Mouse (Mus musculus) kidney, adult 2 months (tissue): ENCODE results near the gene Gm20695. TPM values are rescaled to one million over a fixed set of nuclear protein-coding genes. Genes with fewer than 3 reads are reported as not detected.

Experiments used
- DNase-seq: peaks from one replicate; pipeline ENCODE4 v3.0.0; 2021
- H3K27ac ChIP-seq: fragments of 200-500 bp; 2 replicates; pipeline ENCODE4 v1.5.1; 2012; ENCODE audit warnings: low read depth, low read length, control low read depth, inconsistent platforms; ENCODE audit not compliant: insufficient read depth
- H3K27me3 ChIP-seq: fragments of 200-500 bp; replicated peaks from 2 replicates; pipeline ENCODE4 v1.6.1; 2012; ENCODE audit warnings: mild to moderate bottlenecking, moderate library complexity, low read length, inconsistent platforms; ENCODE audit not compliant: control insufficient read depth, insufficient read depth
- H3K36me3 ChIP-seq: fragments of 200-500 bp; 2 replicates; pipeline ENCODE4 v1.6.1; 2012; ENCODE audit warnings: mild to moderate bottlenecking, moderate library complexity, low read length, inconsistent platforms; ENCODE audit not compliant: control insufficient read depth, insufficient read depth
- H3K4me1 ChIP-seq: fragments of 200-500 bp; 2 replicates; pipeline ENCODE4 v1.6.1; 2011; ENCODE audit warnings: low read length; ENCODE audit not compliant: control insufficient read depth, insufficient read depth
- H3K4me3 ChIP-seq: fragments of 200-500 bp; 2 replicates; pipeline ENCODE4 v1.5.1; 2011; ENCODE audit warnings: mild to moderate bottlenecking, low read depth, low read length, control low read depth; ENCODE audit not compliant: insufficient read depth
- CTCF ChIP-seq: fragments of 200-500 bp; conservative IDR thresholded peaks from 2 replicates; pipeline ENCODE4 v1.5.1; 2011; ENCODE audit warnings: low read depth, mild to moderate bottlenecking, control low read depth, low read length, moderate library complexity, mixed read lengths; ENCODE audit not compliant: insufficient read depth, insufficient read length
- POLR2A ChIP-seq: fragments of 200-500 bp; IDR thresholded peaks from one replicate; pipeline ENCODE4 v1.6.1; 2011; ENCODE audit warnings: low read depth, low read length, control low read depth
- WGBS: fragments of 180-500 bp; shearing (Covaris S2); methylation state at CpG from one replicate; pipeline ENCODE4 v1.1.7; 2018; 5-methylcytosine and 5-hydroxymethylcytosine counted together
- polyA plus RNA-seq: library from polyadenylated mRNA; depleted of rRNA; stranded (reverse); fragments of >200 nt; gene quantifications from 2 replicates; pipeline ENCODE4 v1.2.3, GENCODE M21; 2012; rRNA removed

Gm20695 gene
- polyA plus RNA-seq, result not detected in 2 replicates

GRCm38 (mm10) chr16:3884201-3885064, at the start of gene Gm20695, which contains the start of gene Zfp597:
Gene Gm20695 (plus strand): TSS chr16:3884648.
Gene Zfp597 (minus strand): TSS chr16:3884561.
- peak within 1 kb of the TSS; percentile 85 for H3K4me3 ChIP-seq
- no peaks in the 10 kb centered on the region for H3K27me3 ChIP-seq
- H3K4me1 ChIP-seq, result peaks cover 3% of the 10 kb centered on the region; the same call in 1 of the 2 replicates
- H3K27ac ChIP-seq, result peak within 1 kb of the TSS; percentile 92
- H3K36me3 ChIP-seq, result no peaks in the 10 kb centered on the region
- peak; percentile 96 for DNase-seq
- TF ChIP-seq POLR2A (peak; percentile 37), CTCF (no peak)
- WGBS, result under 1% methylated on average over 88 of the region's 88 CpGs

- no peak for DNase-seq
- TF ChIP-seq POLR2A, result no peak
- TF ChIP-seq CTCF, result no peak
- H3K27ac ChIP-seq, result no peak overlapping the region
- 82% methylated on average over 2 of the region's 2 CpGs for WGBS
- no peaks in the 10 kb centered on the region for H3K36me3 ChIP-seq
- H3K4me3 ChIP-seq, result no peak overlapping the region
- no peaks in the 10 kb centered on the region for H3K4me1 ChIP-seq
- no peaks in the 10 kb centered on the region for H3K27me3 ChIP-seq
Observed at GRCm38 (mm10) chr16:3835461-3835860, 49.0 kb upstream of the Gm20695 start.

DNA sequence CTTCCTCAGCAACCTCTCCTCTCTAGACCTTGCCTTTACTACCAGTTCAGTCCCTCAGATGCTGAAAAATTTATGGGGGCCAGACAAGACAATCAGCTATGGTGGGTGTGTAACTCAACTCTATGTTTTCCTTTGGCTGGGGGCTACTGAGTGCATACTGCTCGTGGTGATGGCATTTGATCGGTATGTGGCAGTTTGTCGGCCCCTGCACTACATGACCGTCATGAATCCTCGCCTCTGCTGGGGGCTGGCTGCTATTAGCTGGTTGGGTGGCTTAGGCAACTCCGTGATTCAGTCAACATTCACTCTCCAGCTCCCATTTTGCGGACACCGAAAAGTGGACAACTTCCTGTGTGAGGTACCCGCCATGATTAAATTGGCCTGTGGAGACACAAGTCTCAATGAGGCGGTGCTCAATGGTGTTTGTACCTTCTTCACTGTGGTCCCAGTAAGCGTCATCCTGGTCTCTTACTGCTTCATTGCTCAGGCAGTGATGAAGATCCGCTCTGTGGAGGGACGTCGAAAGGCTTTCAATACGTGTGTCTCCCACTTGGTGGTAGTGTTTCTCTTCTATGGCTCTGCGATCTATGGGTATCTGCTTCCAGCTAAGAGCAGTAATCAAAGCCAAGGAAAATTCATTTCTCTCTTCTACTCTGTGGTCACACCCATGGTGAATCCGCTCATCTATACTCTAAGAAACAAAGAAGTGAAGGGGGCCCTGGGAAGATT, 45.1 kb upstream of the Gm20695 start:
- Histone ChIP-seq H3K27ac (no peak overlapping the region), H3K27me3 (no peaks in the 10 kb centered on the region), H3K36me3 (no peaks in the 10 kb centered on the region), H3K4me3 (no peak overlapping the region), H3K4me1 (no peaks in the 10 kb centered on the region)
- TF ChIP-seq POLR2A (no peak), CTCF (peak; percentile 67)
- WGBS, result 28% methylated on average over 17 of the region's 17 CpGs
- DNase-seq, result peak; percentile 37

GRCm38 (mm10) chr16:3842989-3843388, 41.5 kb upstream of the Gm20695 start:
- H3K27ac ChIP-seq, result no peak overlapping the region

DNA sequence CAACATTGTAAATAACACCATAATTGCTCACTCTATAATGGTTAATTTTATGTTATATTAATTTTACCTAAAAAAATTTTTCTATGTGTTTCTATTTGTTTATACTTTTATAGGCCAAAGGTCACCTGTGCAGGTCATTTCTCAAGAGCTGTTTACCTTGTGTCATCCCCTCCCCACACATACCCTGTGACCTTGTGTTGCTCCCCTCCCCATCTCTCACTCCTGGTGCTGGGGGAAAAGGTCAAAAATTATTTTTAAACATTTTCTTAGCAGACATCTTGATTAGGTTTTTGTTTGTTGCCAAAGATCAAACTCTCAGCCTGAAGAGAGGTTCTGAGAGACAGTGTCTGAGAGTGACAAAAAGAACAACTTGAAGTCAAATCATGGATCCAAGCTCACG, 40.7 kb upstream of the Gm20695 start:
- no peaks in the 10 kb centered on the region for H3K4me1 ChIP-seq
- no peak for DNase-seq
- WGBS, result 77% methylated on average over 1 of the region's 1 CpGs
- no peaks in the 10 kb centered on the region for H3K27me3 ChIP-seq
- no peaks in the 10 kb centered on the region for H3K36me3 ChIP-seq
- TF ChIP-seq CTCF (no peak), POLR2A (no peak)
- H3K4me3 ChIP-seq, result no peak overlapping the region
- H3K27ac ChIP-seq, result no peak overlapping the region

More at GRCm38 (mm10) chr16:3842989-3843388, 41.5 kb upstream of the Gm20695 start:
- Histone ChIP-seq H3K4me1 (no peaks in the 10 kb centered on the region), H3K4me3 (no peak overlapping the region), H3K27me3 (no peaks in the 10 kb centered on the region), H3K36me3 (no peaks in the 10 kb centered on the region)
- WGBS, result 26% methylated on average over 4 of the region's 4 CpGs
- no peak for TF ChIP-seq CTCF
- TF ChIP-seq POLR2A, result no peak
- no peak for DNase-seq

DNA sequence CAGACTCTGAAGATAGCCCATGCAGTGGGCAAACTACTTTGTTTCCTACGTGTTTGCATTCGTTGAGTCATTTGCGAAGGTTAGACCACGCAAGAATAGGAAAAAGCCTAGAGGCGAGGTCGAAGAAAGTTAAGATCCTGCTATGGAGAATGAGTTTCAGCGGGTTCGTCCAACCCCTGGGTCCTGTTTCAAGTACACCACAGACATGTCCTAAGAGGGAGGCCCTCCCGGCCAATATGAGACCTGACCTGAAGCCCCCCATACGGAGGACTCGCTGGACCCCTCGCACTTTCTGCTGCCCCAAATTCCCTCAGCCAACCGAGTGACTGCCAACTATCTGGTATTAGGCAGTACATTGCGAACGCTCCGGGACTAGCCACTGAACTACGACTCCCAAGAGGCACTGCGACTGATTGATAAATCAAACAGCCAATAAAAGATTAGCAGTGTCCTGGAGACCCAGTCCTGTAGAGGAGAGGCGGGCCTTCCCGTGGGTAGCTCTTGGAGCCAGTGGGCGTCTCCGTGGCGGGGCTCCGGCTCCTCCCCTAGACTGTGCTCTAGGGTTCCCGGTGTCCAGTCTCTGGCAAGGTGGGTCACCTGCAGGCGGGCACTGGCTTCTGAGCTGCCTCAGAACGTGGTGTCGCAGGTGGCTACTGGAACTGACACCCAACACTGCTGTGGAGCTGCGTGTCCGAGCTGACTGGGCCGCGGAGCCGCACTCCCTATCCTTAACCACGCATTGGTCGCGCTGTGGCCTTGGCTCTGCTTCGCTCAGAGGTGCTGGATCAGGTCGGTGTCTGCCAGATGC, 37.5 kb upstream of the Gm20695 start, which contains the start of gene Zfp174:
Gene Zfp174, plus strand, starts transcription at position 558 of the 808 bp plus-strand sequence.
- DNase-seq, result peak; percentile 99
- Histone ChIP-seq H3K36me3 (no peaks in the 10 kb centered on the region), H3K27ac (peak within 1 kb of the TSS; percentile 33), H3K4me1 (no peaks in the 10 kb centered on the region), H3K4me3 (peak within 1 kb of the TSS; percentile 77), H3K27me3 (no peaks in the 10 kb centered on the region)
- 3% methylated on average over 38 of the region's 38 CpGs for WGBS
- TF ChIP-seq CTCF, result 0 out of 2 replicates have a peak, but pooled peaks have one; percentile 22
- TF ChIP-seq POLR2A, result peak; percentile 52
